Mouse (Mus musculus) lung, adult 2 months (tissue): ENCODE results near the gene Cenps. TPM values are rescaled to one million over a fixed set of nuclear protein-coding genes. Genes with fewer than 3 reads are reported as not detected.

ENCODE experiments used
- DNase-seq: peaks from one replicate; pipeline ENCODE4 v3.0.0; 2022
- H3K4me1 ChIP-seq: fragments of 200-500 bp; 2 replicates; pipeline ENCODE4 v1.6.1; 2011; ENCODE audit warnings: low read length; ENCODE audit not compliant: control insufficient read depth, insufficient read depth
- H3K4me3 ChIP-seq: fragments of 200-500 bp; replicated peaks from 2 replicates; pipeline ENCODE3; 2011; ENCODE audit warnings: low read depth, mild to moderate bottlenecking, control low read depth, low read length; ENCODE audit errors: extremely low read depth
- CTCF ChIP-seq: fragments of 200-500 bp; IDR thresholded peaks from 2 replicates; pipeline ENCODE4 v1.5.1; 2011; ENCODE audit warnings: mild to moderate bottlenecking, low read length, control low read depth; ENCODE audit not compliant: insufficient read depth
- POLR2A ChIP-seq: fragments of 200-500 bp; IDR thresholded peaks from 2 replicates; pipeline ENCODE4 v1.6.1; 2011; ENCODE audit warnings: low read depth, mild to moderate bottlenecking, control low read depth, low read length, borderline replicate concordance; ENCODE audit errors: extremely low read depth
- WGBS: fragments of 180-500 bp; shearing (Covaris S2); methylation state at CpG from one replicate; pipeline ENCODE4 v1.1.7; 2018; 5-methylcytosine and 5-hydroxymethylcytosine counted together
- polyA plus RNA-seq: library from polyadenylated mRNA; depleted of rRNA; stranded (reverse); fragments of >200 nt; gene quantifications from 2 replicates; pipeline ENCODE4 v1.2.3, GENCODE M21; 2012

The Cenps gene
- polyA plus RNA-seq, 1 experiment: 1.4 TPM

DNA sequence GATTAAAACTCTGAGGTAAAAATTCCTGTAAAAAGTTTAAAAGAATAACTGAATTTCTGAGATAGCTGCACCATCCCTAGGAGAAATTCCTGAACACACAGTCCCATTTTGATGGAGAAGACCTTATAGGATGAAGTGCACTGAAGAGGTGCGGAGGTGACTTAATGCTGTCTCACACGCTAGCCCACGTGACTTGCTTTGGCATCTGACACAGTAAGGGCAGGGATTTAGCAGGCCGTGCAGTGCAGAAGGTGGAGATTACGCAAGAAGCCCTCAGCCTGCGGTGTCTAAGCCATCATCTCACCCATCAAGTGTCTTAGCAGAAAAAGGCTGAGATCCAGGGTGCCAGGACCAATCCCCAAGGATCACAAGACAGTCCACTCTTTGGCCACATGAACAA, 23.7 kb upstream of the Cenps start:
- no peak for DNase-seq
- no peak for TF ChIP-seq POLR2A
- no peak for TF ChIP-seq CTCF
- Histone ChIP-seq H3K4me1 (no peaks in the 10 kb centered on the region), H3K4me3 (no peak overlapping the region)
- 72% methylated on average over 6 of the region's 6 CpGs for WGBS

DNA sequence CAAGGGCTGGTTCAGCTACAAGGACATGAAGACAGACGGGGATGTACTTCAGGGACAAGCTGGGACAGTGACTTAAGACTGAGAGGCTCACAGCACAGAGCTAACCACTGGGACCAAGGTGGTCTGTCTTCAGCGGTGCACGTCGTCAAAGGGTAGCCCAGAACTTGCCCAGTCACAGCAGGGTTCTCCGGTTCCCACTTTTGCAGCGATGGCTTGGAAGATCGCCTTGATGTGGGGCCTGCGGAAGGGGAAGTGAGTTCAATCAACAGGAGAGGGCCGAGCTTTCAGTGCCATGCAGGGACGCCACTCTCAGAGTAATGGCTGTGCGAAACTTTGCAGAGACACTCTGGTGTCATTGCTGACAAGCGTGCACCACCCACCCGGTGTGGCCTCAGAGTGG, 22.5 kb upstream of the Cenps start:
- WGBS: 82% methylated on average over 13 of the region's 13 CpGs
- Histone ChIP-seq H3K4me1 (no peaks in the 10 kb centered on the region), H3K4me3 (no peak overlapping the region)
- no peak for TF ChIP-seq CTCF
- no peak for TF ChIP-seq POLR2A
- DNase-seq: no peak

DNA sequence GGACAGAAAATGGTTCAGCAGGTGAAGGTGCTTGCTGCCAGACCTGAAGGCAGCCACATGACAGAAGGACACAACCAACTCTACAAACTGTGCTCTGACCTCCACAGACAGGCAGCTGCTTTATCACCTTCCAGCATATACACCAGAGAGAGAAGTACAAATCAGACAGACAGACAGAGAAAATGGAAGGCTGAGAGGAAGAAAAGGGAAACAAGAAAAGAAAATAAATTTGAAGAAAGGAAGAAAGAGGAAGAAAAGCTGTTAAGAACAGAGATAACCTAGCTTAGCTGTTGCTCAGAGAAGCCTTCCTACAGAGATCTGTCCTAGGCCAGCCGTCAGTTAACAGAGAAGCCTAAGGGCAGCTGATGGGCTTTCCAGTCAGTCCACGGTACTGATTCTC, 21.8 kb upstream of the Cenps start:
- WGBS: 92% methylated on average over 2 of the region's 2 CpGs
- DNase-seq: no peak
- no peak for TF ChIP-seq CTCF
- TF ChIP-seq POLR2A: no peak
- Histone ChIP-seq H3K4me1 (no peaks in the 10 kb centered on the region), H3K4me3 (no peak overlapping the region)

DNA sequence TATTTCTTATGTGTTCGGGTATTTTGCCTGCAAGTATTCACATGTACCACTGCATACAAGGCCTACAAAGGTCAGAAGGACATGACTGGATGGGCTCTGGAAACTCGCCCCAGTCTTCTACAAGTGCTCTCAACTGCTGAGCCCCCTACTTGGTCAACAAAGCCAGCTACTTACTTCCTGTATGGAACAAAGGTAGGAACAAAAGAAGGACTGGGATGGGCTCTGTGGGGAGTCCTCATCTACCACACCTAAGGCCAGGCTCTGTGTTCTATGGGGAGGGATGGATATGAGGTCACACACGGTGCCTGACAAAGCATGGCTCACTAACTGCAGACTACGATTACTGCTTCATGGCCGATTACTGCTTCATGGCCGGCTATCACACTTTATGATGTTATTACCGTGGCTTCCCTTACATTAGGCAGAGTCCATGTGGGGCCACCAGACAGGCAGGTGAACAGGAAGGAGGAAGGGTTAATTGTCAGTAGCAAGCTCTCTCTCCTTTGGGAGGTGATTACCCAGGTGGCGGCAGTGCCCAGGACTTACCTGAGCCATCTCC, 20.1 kb upstream of the Cenps start:
- no peak for DNase-seq
- 88% methylated on average over 8 of the region's 8 CpGs for WGBS
- no peak for TF ChIP-seq POLR2A
- H3K4me3 ChIP-seq: no peak overlapping the region
- no peaks in the 10 kb centered on the region for H3K4me1 ChIP-seq

DNA sequence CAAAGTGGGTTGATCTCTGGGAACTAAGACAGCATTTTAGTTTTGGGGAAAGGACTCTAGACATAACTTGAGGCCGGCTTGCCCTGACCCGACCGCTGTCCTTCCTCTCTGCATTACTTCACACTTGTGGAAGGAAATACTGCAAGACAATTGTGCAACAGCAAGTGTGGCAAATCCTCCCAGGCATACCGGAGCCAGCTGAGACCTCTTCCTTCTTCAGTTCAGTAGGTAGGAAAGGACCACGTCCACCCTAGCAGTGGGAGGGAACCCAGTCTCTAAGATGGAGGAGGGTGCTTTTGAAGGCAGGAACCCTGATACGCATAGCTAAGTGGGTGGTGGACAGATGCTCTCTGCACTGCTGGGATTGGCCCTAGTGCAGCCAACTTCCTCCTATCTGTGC, 18.3 kb upstream of the Cenps start:
- no peak for TF ChIP-seq POLR2A
- TF ChIP-seq CTCF: no peak
- WGBS: 76% methylated on average over 6 of the region's 6 CpGs

DNA sequence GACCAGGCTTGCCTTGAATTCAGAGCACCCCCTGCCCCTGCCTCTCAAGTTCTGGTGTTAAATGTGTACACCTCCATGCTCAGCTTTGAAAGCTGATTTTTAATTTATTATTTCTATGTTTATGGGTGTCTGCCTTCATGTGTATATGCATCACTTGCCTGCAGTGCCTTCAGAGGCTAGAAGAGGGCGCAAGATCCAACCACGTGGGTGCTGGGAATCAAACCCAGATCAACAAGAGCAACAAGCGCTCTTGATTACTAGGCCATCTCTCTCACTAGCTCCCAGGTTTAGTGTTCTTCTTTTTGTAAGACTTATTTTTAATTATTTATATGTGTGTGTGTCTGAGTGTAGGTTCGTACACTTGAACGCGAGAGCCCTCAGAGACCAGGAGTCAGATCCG, 17.4 kb upstream of the Cenps start:
- TF ChIP-seq POLR2A: no peak
- Histone ChIP-seq H3K4me1 (no peaks in the 10 kb centered on the region), H3K4me3 (no peak overlapping the region)
- DNase-seq: no peak
- over 99% methylated on average over 7 of the region's 7 CpGs for WGBS

More for the DNA sequence above, 18.3 kb upstream of the Cenps start:
- no peaks in the 10 kb centered on the region for H3K4me1 ChIP-seq
- no peak for DNase-seq
- H3K4me3 ChIP-seq: no peak overlapping the region

DNA sequence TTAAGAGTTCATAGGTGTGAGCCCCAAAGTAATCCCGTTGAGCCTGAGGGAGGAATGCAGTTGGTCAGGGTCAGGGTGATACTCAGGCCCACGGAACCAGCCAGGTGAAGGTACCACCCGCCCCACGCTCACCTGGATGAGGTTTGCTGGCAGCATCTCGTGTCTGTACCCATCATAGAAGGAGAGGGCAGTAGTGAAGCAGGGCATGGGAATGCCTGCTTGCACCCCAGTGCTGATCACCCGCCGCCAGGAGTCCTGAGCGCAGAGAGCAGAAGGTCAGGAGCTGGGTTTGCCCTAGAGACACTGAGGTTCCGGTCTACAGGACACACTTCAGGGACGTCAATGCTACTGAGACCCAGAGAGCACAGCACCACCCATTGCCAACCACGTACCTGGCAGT, 13.3 kb upstream of the Cenps start:
- no peak for DNase-seq
- H3K4me3 ChIP-seq: no peak overlapping the region
- 89% methylated on average over 11 of the region's 11 CpGs for WGBS
- H3K4me1 ChIP-seq: no peaks in the 10 kb centered on the region
- no peak for TF ChIP-seq CTCF
- no peak for TF ChIP-seq POLR2A

DNA sequence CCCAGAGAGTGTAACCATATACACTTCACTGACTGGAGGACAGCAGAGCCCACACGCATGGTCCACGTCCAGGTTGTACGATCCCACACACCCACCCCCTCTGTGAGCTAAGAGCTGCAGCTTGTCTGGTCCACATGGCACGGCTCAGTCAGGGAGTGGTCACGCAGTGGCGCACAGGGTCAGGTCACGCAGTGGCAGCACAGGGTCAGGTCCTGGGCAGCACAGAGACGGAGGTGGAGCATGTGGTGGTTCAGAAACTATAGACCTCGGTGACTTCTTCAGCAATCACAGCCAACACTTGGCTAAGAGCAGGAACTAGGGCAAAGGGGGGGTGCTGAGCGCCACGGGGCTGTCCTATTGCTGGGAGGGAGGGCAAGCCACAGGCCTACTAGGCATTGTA, 12.8 kb upstream of the Cenps start:
- no peak overlapping the region for H3K4me3 ChIP-seq
- no peaks in the 10 kb centered on the region for H3K4me1 ChIP-seq
- no peak for TF ChIP-seq POLR2A
- TF ChIP-seq CTCF: no peak
- 73% methylated on average over 11 of the region's 11 CpGs for WGBS
- no peak for DNase-seq

DNA sequence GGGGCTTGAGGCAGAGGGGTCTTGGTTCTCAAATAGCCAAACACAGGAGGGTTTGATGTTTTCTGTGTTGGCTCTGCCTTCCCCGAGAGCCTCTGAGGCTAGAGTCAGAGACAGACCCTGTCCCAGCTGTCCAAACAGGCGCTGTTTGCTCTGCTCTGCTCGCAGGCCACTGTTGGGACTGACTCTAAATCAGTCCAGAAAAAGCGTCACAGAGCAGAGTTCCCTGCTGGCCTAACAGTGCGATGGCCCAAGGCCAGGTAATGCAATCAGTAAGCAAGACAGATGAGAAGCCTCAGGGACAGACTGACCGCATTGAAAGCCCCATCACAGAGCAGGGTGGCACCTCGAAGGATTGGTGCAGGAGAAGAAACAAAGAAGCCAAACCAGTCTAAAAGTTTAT, 12.2 kb upstream of the Cenps start:
- TF ChIP-seq POLR2A: no peak
- no peak for TF ChIP-seq CTCF
- Histone ChIP-seq H3K4me1 (no peaks in the 10 kb centered on the region), H3K4me3 (no peak overlapping the region)
- 57% methylated on average over 7 of the region's 7 CpGs for WGBS
- no peak for DNase-seq

DNA sequence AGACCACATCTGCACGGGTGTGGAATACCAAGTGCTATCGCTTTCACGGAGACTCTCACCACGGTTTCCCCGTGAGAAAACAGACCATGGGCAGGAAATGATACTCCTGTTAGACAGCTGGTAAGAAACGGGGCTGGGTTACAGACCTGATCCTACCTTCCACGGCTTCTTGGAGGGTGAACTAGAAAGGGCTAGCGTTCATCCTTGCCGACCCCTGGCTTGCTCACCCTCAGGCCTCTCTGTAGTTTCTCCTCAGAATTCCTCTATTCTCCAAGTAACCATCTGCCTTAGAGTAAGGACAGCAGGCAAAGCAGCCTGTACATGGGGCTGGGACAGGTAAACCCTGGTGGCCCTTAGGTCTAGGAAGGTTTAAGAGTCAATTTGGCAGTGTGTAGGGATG, 11.8 kb upstream of the Cenps start:
- H3K4me3 ChIP-seq: no peak overlapping the region
- TF ChIP-seq POLR2A: no peak
- TF ChIP-seq CTCF: no peak
- no peak for DNase-seq
- H3K4me1 ChIP-seq: no peaks in the 10 kb centered on the region
- 74% methylated on average over 9 of the region's 9 CpGs for WGBS

DNA sequence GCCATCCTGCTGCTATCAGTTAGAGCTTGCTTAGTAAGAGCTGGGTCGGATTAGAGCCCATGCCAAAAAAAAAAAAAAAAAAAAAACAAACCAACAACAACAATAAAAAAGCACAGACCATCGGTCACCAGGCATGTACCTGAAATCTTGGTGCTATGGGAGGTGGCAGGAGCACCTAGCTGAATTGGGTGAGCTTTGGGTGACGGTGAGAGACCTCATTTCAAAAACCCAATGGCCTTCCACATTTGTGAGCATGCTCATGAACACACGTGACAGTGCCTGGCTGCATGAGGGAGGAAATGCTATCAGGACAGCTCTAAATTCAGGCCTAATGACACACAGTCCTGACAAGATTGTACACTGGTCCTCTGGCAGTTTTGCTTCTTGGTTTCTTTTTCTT, 10.7 kb upstream of the Cenps start:
- Histone ChIP-seq H3K4me3 (no peak overlapping the region), H3K4me1 (no peaks in the 10 kb centered on the region)
- 73% methylated on average over 4 of the region's 4 CpGs for WGBS
- TF ChIP-seq CTCF (no peak), POLR2A (no peak)
- no peak for DNase-seq
